Mouse (Mus musculus): ENCODE results near the gene Hnf1a. TPM values are rescaled to one million over a fixed set of nuclear protein-coding genes. Genes with fewer than 3 reads are reported as not detected.
"Not testable (repeated sequence)": the region's sequence is repeated elsewhere in the genome, so short reads cannot be mapped to it uniquely, and the experiment has no call there.

Hnf1a gene
- polyA plus RNA-seq, 1 experiment from 2014 or later = 0.05 TPM

DNA sequence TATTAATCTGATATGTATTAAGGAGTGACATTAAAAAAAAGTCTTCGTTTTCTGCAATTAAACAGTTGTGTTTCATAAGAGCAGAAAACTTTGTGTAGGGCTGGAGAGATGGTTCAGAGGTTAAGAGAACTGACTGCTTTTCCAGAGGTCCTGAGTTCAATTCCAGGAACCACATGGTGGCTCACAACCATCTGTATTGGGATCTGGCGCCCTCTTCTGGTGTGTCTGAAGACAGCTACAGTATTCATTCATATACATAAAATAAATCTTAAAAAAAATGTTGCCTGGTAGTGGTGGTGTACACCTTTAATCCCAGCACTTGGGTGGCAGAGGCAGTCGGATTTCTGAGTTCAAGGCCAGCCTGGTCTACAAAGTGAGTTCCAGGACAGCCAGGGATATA lies 29.8 kb downstream of the Hnf1a start:
- not testable (repeated sequence) for H3K36me3 ChIP-seq; H3K9me3 ChIP-seq (replicated peaks); H3K27ac ChIP-seq (replicated peaks); H3K27me3 ChIP-seq (replicated peaks); ATAC-seq (ENCODE audit: low FRiP score); H3K9ac ChIP-seq (replicated peaks)
- 61% methylated on average over 3 of the region's 3 CpGs for WGBS
- Histone ChIP-seq H3K4me3 (replicated peaks) (0 out of 2 replicates have a peak overlapping the region, but pooled peaks have one; percentile 94), H3K4me1 (peaks cover 19% of the 10 kb centered on the region), H3K4me2 (peak overlapping the region; percentile 57; the same call in 1 of the 2 replicates)

DNA sequence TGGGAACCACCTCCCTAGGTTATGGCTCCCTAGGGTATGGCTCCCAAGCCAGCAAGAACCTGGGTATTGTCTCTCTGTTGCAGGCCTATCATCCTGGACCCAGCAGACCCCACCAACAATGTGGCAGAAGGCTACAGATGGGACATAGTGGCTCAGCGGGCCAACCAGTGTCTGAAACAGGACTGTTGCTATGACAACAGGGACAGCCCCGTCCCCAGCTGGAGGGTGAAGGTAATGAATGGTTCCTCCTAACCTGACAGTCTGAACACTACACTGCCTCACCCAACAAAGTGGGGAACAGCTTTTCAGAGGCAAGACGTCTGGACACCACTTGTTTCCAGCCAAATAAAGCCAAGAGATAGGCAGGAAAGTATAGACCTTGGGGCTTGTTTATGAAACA lies 35.1 kb downstream of the Hnf1a start:
- no peaks in the 10 kb centered on the region for H3K36me3 ChIP-seq
- no peaks in the 10 kb centered on the region for H3K9me3 ChIP-seq (replicated peaks)
- no peak overlapping the region for H3K27ac ChIP-seq (replicated peaks)
- H3K4me3 ChIP-seq (replicated peaks) = no peak overlapping the region
- WGBS = 11% methylated on average over 3 of the region's 3 CpGs
- no peak overlapping the region for H3K9ac ChIP-seq (replicated peaks)
- no peaks in the 10 kb centered on the region for H3K27me3 ChIP-seq (replicated peaks)
- no peak overlapping the region for H3K4me2 ChIP-seq
- peaks cover 4% of the 10 kb centered on the region; the same call in 1 of the 2 replicates for H3K4me1 ChIP-seq
- no peak for ATAC-seq (ENCODE audit: low FRiP score)

DNA sequence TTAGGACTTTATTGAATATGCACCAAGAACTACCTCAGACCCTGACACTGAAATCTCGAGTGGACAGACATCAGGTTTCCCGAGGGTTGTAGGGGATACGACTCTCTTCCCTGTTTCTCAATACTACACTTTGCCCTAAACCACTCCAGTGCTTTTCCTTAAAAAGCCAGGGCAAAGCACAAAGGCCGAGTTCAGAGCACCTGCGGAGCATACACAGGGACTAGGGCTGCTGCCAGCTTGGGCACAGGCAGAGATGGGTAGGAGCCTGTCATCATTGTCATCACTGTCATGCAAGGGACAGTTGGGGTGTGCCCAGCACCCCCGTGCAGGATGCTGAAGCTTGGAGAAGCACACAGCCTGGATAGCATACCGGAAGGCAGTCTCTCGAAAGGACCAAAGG lies 37.7 kb downstream of the Hnf1a start:
- no peak overlapping the region for H3K4me2 ChIP-seq
- H3K27me3 ChIP-seq (replicated peaks) = no peaks in the 10 kb centered on the region
- WGBS = 86% methylated on average over 8 of the region's 8 CpGs
- no peak for ATAC-seq (ENCODE audit: low FRiP score)
- H3K27ac ChIP-seq (replicated peaks) = no peak overlapping the region
- H3K4me3 ChIP-seq (replicated peaks) = no peak overlapping the region
- H3K36me3 ChIP-seq = no peaks in the 10 kb centered on the region
- peaks cover 4% of the 10 kb centered on the region; the same call in 1 of the 2 replicates for H3K4me1 ChIP-seq
- no peak overlapping the region for H3K9ac ChIP-seq (replicated peaks)
- no peaks in the 10 kb centered on the region for H3K9me3 ChIP-seq (replicated peaks)

DNA sequence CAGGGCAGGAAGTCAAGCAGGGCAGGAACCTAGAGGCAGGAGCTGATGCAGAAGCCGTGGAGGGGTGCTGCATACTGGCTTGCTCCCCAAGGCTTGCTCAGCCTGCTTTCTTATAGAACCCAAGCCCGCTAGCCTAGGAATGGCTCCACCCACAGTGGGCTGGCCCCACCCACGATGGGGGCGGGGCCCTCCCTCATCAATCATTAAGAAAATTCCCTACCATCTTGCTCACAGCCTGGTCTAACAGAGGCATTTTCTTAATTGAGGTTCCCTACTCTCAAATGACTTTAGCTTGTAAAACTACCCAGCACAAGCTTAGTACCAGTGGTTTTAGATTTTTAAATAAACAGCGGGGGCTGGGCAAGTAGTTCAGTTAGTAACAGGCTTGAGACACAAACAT lies 39.3 kb downstream of the Hnf1a start:
- H3K27ac ChIP-seq (replicated peaks) = no peak overlapping the region
- no peaks in the 10 kb centered on the region for H3K27me3 ChIP-seq (replicated peaks)
- peaks cover 4% of the 10 kb centered on the region; the same call in 1 of the 2 replicates for H3K4me1 ChIP-seq
- H3K9ac ChIP-seq (replicated peaks) = no peak overlapping the region
- no peak overlapping the region for H3K4me3 ChIP-seq (replicated peaks)
- no peaks in the 10 kb centered on the region for H3K9me3 ChIP-seq (replicated peaks)
- H3K36me3 ChIP-seq = no peaks in the 10 kb centered on the region
- WGBS = 64% methylated on average over 5 of the region's 5 CpGs
- no peak overlapping the region for H3K4me2 ChIP-seq
- ATAC-seq (ENCODE audit: low FRiP score) = no peak

DNA sequence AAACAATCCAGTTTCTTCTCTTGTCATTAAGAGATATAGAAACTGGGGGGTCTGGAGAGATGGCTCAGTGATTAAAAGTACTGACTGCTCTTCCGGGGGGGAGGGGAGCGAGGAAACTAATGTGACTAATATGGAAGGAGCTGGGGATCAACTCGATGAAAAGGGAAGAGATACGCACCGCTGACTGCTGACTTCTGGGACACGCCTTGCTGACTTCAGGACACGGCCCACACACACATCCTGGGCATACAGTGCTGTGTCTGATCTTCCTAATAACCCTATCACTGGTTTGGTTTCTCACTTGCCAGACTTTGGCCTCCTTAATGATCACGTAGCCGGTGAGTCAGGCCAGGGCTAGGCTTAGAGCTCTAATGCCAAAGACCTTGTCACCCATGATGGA lies 44.1 kb downstream of the Hnf1a start:
- no peak overlapping the region for H3K9ac ChIP-seq (replicated peaks)
- no peak overlapping the region for H3K4me2 ChIP-seq
- H3K4me1 ChIP-seq = peaks cover 4% of the 10 kb centered on the region
- no peak overlapping the region for H3K27ac ChIP-seq (replicated peaks)
- H3K9me3 ChIP-seq (replicated peaks) = no peaks in the 10 kb centered on the region
- H3K4me3 ChIP-seq (replicated peaks) = no peak overlapping the region
- H3K27me3 ChIP-seq (replicated peaks) = no peaks in the 10 kb centered on the region
- WGBS = 90% methylated on average over 9 of the region's 9 CpGs
- no peaks in the 10 kb centered on the region for H3K36me3 ChIP-seq
- ATAC-seq (ENCODE audit: low FRiP score) = no peak

DNA sequence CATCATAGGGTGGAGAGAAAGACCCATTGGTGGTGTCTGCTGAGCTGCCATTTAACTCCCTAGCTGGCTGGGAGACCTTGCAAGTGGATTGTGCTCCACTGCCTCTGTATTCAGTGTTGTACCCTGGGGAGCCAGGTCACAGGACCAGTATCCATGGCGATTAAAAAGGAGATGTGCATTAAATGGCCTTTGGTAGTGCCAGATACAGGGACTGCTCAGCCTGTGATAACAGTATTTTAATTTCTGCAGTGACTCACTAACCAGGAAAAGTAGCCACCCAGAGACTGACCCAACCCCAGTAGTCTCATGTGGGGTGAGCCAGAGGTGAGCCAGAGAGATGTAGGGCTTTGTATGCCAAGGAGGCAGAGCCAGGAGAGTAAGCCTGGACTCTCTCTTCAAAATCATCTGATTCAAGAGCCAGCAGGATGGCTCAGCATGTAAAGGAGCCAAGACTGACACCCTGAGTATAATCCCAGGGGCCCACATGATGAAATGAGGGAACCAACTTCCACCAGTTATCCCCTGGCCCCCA lies 44.7 kb downstream of the Hnf1a start:
- H3K4me2 ChIP-seq = no peak overlapping the region
- no peak for ATAC-seq (ENCODE audit: low FRiP score)
- no peaks in the 10 kb centered on the region for H3K27me3 ChIP-seq (replicated peaks)
- WGBS = 76% methylated on average over 1 of the region's 1 CpGs
- no peak overlapping the region for H3K27ac ChIP-seq (replicated peaks)
- no peaks in the 10 kb centered on the region for H3K36me3 ChIP-seq
- H3K4me1 ChIP-seq = peaks cover 4% of the 10 kb centered on the region
- H3K9ac ChIP-seq (replicated peaks) = no peak overlapping the region
- no peaks in the 10 kb centered on the region for H3K9me3 ChIP-seq (replicated peaks)
- H3K4me3 ChIP-seq (replicated peaks) = no peak overlapping the region

DNA sequence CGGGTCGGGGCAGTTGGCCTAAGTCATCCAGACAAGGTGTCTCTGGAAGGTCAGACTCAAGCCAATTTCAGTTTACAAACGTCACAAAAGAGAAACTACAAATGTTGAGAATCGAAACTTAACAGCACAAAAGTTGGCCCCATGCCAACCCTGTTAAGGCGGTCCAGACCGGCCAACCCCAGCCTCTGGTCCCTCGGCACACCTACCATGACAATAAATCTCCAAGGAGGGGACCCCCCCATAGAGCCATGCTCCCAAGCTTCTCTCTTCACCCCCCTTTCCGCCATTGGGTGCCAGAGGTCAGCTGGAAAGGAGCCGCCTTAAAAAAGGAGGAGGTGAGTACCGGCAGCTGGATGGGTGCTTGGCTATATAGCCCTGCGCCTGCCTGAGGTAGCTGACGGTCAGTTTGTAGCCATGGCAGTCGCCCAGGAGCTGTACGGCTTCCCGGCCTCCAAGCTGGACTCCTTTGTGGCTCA lies 47.9 kb downstream of the Hnf1a start, which contains the start of gene Oasl1:
Gene Oasl1 (plus strand): TSS at position 243 of the 476 bp plus-strand sequence.
- H3K36me3 ChIP-seq = no peaks in the 10 kb centered on the region
- H3K4me3 ChIP-seq (replicated peaks) = no peak within 1 kb of the TSS; the same call in 1 of the 2 replicates
- H3K27me3 ChIP-seq (replicated peaks) = no peaks in the 10 kb centered on the region
- WGBS = 31% methylated on average over 14 of the region's 15 CpGs
- peaks cover 4% of the 10 kb centered on the region for H3K4me1 ChIP-seq
- no peak within 1 kb of the TSS for H3K9ac ChIP-seq (replicated peaks)
- H3K27ac ChIP-seq (replicated peaks) = no peak within 1 kb of the TSS
- peak within 1 kb of the TSS; percentile 48 for H3K4me2 ChIP-seq
- no peak for ATAC-seq (ENCODE audit: low FRiP score)
- H3K9me3 ChIP-seq (replicated peaks) = no peaks in the 10 kb centered on the region

DNA sequence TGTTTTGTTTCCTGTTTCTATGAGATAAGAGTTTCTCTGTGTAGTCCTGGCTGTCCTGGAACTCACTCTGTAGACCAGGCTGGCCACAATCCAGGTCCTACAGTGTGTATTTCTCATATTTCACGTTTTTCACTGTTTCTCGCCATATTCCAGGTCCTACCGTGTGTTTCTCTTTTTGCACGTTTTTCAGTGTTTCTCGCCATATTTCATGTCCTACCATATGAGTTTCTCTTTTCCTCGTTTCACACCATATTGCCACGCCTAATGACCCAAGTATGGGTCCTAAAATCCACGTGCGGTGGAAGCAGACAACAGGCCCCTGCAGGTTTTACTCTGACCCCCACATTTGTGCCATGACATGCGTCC lies 48.5 kb downstream of the Hnf1a start:
- Histone ChIP-seq H3K27ac (replicated peaks) (no peak overlapping the region), H3K36me3 (no peaks in the 10 kb centered on the region), H3K4me2 (no peak overlapping the region), H3K9ac (replicated peaks) (no peak overlapping the region), H3K4me3 (replicated peaks) (no peak overlapping the region), H3K9me3 (replicated peaks) (no peaks in the 10 kb centered on the region), H3K27me3 (replicated peaks) (no peaks in the 10 kb centered on the region), H3K4me1 (peaks cover 4% of the 10 kb centered on the region)
- 62% methylated on average over 10 of the region's 10 CpGs for WGBS
- ATAC-seq (ENCODE audit: low FRiP score) = no peak

DNA sequence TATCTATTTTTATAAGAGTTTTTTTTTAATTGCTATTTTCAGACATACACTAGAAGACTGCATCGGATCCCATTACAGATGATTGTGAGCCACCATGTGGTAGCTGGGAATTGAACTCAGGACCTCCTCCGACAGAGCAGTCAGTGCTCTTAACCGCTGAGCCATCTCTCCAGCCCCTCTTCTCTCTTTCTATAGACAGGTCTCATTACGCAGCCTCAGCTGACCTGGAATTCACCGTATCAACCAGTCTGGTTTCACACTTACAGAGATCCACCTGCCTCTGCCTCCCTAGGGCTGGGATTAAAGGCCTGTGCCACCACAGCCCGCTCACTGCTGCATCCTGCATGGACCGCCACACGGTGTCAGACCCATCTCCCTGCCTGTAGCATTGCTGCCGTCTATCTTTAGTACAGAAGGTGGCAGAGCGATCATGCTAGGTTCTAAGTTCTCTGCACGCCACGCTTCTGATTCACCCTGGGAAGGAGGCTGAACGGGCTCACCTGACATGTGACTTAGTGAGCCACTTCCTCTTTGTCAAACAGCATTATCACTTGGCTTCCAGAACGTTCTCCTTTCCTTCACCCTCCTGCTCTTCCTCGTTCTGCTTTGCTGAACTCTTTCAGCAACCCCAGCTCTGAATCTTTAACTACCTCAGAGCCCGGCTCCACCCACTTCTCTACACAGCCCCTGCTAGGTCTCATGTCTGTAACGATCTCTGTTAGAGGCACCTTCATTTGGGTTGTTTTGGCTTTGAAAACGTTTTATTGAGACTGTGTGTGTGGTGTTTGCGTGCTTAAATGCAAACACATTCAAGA lies 49.1 kb downstream of the Hnf1a start:
- ATAC-seq (ENCODE audit: low FRiP score) = no peak
- no peaks in the 10 kb centered on the region for H3K9me3 ChIP-seq (replicated peaks)
- H3K27me3 ChIP-seq (replicated peaks) = no peaks in the 10 kb centered on the region

DNA sequence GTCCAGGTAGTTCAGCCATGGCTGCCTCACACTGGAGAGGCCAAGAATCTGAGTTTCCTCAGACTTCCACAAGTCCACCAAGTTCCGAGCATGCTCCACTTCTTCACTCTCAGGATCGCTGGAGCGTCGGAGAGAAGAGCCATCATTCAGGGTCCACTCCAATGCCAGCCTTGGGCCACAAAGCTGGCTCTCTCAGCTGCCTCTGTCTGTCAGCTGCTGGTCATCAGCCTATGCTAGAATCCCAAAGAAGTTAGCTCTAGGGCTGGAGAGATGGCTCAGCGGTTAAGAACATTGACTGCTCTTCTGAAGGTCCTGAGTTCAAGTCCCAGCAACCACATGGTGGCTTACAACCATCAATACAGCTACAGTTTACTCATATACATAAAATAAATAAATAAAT lies 53.5 kb downstream of the Hnf1a start:
- H3K9ac ChIP-seq (replicated peaks); H3K27ac ChIP-seq (replicated peaks); H3K27me3 ChIP-seq (replicated peaks); H3K4me2 ChIP-seq; H3K4me1 ChIP-seq; H3K36me3 ChIP-seq; H3K4me3 ChIP-seq (replicated peaks); ATAC-seq (ENCODE audit: low FRiP score); H3K9me3 ChIP-seq (replicated peaks): not testable (repeated sequence)
- 94% methylated on average over 5 of the region's 5 CpGs for WGBS

More for the DNA sequence above, 49.1 kb downstream of the Hnf1a start:
- H3K4me1 ChIP-seq = peaks cover 4% of the 10 kb centered on the region
- H3K4me2 ChIP-seq = no peak overlapping the region
- no peaks in the 10 kb centered on the region for H3K36me3 ChIP-seq
- H3K4me3 ChIP-seq (replicated peaks) = no peak overlapping the region
- no peak overlapping the region for H3K9ac ChIP-seq (replicated peaks)
- WGBS = 76% methylated on average over 19 of the region's 19 CpGs
- H3K27ac ChIP-seq (replicated peaks) = no peak overlapping the region

DNA sequence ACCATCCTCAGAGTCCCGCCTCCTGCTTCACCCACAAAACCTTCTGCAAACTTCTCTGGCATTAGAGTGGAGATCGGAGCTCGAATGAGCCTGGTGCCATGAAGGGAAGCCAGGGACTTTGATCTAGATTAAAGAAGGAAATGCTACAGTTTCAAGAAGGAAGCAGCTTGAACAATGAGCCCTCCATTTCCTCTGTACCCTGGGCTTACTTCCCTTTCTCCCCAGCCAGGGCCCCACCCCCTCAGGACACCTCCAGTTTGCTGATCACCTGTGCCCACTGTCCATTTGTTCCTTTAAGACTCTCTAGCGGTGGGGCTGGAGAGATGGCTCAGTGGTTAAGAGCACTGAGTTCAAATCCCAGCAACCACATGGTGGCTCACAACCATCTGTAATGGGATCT lies 54.1 kb downstream of the Hnf1a start:
- H3K27me3 ChIP-seq (replicated peaks) = no peaks in the 10 kb centered on the region
- no peaks in the 10 kb centered on the region for H3K36me3 ChIP-seq
- no peak overlapping the region for H3K9ac ChIP-seq (replicated peaks)
- H3K27ac ChIP-seq (replicated peaks) = no peak overlapping the region
- no peaks in the 10 kb centered on the region for H3K4me1 ChIP-seq
- ATAC-seq (ENCODE audit: low FRiP score) = no peak
- no peak overlapping the region for H3K4me2 ChIP-seq
- 82% methylated on average over 4 of the region's 4 CpGs for WGBS
- H3K4me3 ChIP-seq (replicated peaks) = no peak overlapping the region
- no peaks in the 10 kb centered on the region for H3K9me3 ChIP-seq (replicated peaks)

DNA sequence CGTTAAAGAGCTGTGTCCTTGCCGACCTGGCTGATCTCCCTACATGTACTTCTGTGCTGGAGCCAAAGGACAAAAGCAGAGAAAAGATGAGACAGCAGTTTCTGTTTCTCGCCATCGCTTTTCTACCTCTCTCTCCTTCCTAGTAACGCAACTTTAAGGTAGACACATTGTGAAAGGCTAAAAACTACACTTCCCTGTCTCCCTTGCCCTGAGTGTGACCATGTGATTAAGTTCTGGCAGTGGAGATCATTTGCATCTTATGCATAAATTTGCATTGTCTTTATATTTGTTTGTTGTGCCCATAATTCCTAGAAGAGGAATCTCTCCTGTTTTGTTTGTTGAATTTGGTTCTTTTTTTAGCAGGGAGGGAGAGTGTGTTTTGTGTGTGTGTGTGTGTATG lies 55.0 kb downstream of the Hnf1a start:
- no peak overlapping the region for H3K27ac ChIP-seq (replicated peaks)
- H3K4me3 ChIP-seq (replicated peaks) = no peak overlapping the region
- H3K36me3 ChIP-seq = no peaks in the 10 kb centered on the region
- WGBS = 81% methylated on average over 5 of the region's 5 CpGs
- no peaks in the 10 kb centered on the region for H3K27me3 ChIP-seq (replicated peaks)
- no peak for ATAC-seq (ENCODE audit: low FRiP score)
- no peaks in the 10 kb centered on the region for H3K4me1 ChIP-seq
- no peaks in the 10 kb centered on the region for H3K9me3 ChIP-seq (replicated peaks)
- H3K4me2 ChIP-seq = no peak overlapping the region
- H3K9ac ChIP-seq (replicated peaks) = no peak overlapping the region

Data from neural tube, embryonic 15.5 days (tissue).